Mouse (Mus musculus): ENCODE results near the gene Prss32.
"Not testable (repeated sequence)": the region's sequence is repeated elsewhere in the genome, so short reads cannot be mapped to it uniquely, and the experiment has no call there.

Gene Prss32

DNA sequence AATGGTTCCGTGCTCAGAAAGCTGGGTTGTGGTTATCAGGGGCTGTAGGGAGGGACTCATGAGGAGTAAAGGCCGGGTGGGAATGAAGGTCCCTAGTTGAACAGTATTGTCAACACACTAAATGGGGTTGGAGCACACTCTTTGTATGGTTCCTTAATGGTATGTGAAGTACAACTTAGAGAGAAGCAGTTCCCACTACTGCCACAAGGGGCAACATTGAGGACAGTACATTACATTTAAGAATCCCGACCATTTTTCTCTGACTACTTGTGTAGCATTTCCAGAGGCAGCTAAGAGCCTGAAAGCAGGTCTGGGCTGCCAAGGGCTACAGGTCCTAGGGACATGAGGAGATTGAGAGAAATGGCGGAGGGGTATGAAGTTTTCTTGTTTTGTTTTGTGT is 2.5 kb upstream of the Prss32 start:
- DNase-seq (ENCODE audit: low spot score), result peak; percentile 40

DNA sequence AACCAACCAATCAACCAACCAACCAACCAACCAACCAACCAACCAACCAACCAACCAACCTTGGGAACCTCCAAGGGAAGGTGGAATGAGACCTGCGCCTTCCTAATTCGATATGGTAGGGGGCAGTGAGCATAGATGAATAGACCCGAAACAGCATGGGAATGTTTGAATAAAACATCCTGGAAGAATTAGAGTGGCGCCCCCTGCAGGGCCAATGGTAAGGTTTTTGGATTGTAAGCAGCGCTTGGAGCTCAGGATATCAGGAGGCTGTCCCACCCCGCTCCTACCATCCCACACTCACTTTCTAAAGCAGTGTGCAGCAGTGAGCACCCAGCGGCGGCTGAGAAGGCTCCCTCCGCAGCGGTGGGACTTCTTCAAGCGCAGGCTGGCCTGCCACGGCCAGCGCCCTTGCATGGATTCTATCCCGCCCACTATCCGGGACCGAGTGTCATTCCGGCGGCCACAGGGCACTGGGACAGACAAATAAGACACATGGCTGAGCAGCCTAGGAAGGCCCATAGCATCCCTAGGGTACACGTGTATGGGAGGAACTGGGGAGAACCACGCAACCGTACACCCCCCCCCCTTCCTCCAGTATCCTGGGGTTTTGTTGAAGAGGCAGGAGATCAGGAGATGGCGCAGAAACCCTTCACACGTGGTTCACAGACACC is 379 bp upstream of the Prss32 start:
- no peak for DNase-seq (ENCODE audit: low spot score)

GRCm38 (mm10) chr17:23850028-23850427 is 6.4 kb downstream of the Prss32 start:
- no peak for DNase-seq (ENCODE audit: low spot score)

GRCm38 (mm10) chr17:23850853-23851749 is 7.4 kb downstream of the Prss32 start:
- peak; percentile 69 for DNase-seq (ENCODE audit: low spot score)

DNA sequence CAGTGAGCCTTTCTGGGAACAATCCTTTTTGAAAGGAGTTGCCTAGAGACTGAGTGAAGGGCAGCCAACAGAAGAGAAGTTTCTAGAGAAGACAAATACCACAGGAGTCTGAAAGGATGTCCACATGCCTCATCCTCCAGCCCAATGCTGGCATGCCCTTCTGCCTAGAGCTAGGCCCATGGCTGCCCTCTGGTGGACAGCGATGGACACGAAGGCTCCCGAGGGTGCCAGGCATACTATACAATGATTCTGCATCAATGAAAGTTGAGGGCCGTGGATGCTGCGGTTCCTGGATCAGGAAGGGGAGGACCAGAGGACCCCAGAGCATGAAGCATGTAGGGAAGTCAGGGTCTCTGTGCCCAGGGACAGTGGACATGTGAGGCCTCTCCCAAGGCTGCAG is 9.6 kb downstream of the Prss32 start:
- peak; percentile 44 for DNase-seq (ENCODE audit: low spot score)

DNA sequence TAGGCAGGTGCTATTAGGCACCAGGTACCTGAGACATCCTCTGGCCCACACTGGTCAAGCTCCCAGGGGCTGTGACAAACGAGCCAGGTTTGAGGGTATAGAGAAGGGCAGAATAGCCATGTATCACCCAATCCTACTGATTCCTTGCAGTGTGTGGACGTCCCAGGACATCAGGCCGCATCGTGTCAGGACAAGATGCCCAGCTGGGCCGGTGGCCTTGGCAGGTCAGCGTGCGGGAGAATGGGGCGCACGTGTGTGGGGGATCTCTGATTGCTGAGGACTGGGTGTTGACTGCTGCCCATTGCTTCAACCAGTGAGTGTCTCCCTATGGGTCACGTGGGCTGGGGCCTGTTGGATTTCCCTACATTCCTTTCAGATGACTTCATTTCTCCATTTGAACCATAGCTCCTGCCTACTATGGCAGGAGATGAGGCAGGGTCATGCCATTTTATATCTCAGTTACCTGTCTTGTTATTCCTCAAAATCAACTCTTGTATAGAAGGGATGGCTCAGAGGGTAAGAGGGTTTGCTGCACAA is 10.6 kb downstream of the Prss32 start:
- DNase-seq (ENCODE audit: low spot score), result no peak

DNA sequence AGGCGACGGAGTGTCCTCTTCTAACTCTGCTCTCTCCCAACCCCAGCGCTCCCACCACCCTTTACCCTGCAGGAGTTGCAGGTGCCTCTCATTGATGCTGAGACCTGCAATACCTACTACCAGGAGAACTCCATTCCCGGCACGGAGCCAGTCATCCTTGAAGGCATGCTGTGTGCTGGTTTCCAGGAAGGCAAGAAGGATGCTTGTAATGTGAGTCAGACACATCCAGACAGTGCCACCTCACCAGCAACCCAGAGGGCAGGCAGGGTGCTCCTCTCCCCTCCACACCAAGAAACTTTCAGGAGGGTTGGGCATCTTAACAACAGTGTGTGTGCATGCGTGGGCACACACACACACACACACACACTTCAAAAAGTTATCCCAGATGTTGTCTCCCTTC is 13.5 kb downstream of the Prss32 start:
- peak; percentile 42 for DNase-seq (ENCODE audit: low spot score)

- no peak for DNase-seq (ENCODE audit: low spot score)
Observed at GRCm38 (mm10) chr17:23857913-23858312, 14.3 kb downstream of the Prss32 start.

DNA sequence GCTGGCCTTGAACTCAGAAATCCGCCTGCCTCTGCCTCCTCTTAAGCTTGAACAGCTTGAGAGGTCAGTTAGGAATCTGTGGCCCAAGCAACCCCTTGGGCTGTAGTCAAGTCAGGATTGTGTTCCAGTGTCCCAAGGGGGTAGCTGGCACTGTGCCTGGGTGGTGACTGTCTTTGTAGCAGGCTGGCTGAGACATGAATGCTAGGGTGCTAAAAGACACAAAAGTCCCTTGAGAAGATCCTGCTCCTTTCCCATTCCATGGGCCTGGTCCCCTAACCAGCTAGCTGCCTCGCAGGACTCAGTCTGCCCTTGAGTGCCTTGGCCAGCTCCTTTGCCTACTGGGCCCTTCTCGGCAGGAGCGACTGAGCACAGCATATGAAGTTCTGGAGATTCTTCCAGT is 19.3 kb downstream of the Prss32 start:
- no peak for DNase-seq (ENCODE audit: low spot score)

- no peak for DNase-seq (ENCODE audit: low spot score)
Observed at GRCm38 (mm10) chr17:23867756-23868155, 24.1 kb downstream of the Prss32 start, which contains the start of gene Prss21. Prss21 (plus strand) TSS chr17:23868056.

GRCm38 (mm10) chr17:23868513-23868912 is 24.9 kb downstream of the Prss32 start:
- DNase-seq (ENCODE audit: low spot score), result no peak

- DNase-seq (ENCODE audit: low spot score), result peak; percentile 49
Observed at GRCm38 (mm10) chr17:23873884-23874856, 30.5 kb downstream of the Prss32 start.

DNA sequence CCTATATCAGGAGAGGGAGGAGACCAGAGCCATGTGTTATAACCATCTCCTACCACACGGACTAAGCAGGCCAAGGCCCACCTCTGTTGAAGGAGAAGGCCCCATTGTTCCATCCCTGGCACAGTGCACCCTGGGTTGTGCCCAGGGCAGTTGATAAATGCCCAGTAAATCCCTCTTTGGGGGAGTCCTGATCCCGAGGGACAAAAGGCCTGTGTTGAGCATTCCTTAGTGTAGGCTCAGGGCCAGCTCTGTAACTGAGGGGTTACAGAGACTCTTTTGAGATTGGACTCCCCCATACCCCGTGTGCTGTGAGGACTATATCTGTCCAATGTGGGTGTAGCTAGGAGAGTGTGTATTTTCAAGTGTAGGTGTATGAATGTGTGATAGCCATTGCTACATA is 33.1 kb downstream of the Prss32 start:
- DNase-seq (ENCODE audit: low spot score), result no peak

DNA sequence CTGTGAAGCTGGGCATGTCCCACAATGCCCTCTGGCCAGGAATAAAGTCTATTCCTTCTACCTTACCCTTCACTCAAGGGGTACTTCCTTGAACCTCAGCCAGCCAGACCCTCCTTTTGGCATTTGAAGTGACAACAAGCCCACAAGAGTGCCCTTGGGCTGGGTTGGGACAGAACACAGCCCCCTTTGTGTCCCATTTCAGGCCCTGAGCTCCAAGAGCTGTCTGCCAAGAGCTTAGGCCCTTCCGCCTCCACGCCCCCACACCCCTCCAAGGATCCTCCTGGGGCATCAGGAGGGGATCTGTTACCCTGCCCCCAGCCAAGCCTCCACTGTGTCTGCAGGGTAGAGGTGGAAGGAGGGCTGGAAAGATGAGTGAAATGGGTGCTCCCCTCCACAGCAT is 33.5 kb downstream of the Prss32 start:
- DNase-seq (ENCODE audit: low spot score), result no peak

GRCm38 (mm10) chr17:23880576-23880975 is 36.9 kb downstream of the Prss32 start, which contains the start of the genes Dcpp1 and Dcpp2:
Dcpp1 (plus strand) TSS chr17:23880876.
Dcpp2 (plus strand) TSS chr17:23880880.
- DNase-seq (ENCODE audit: low spot score), result not testable (repeated sequence)
